Mouse (Mus musculus) heart, embryonic 16.5 days (tissue): ENCODE data around the gene Stim1. TPM values are rescaled to one million over a fixed set of nuclear protein-coding genes. Genes with fewer than 3 reads are reported as not detected.

Experiments used
- ATAC-seq: fragments of 200-750 bp; cut with Nextera tagmentation; replicated peaks from 2 replicates; pipeline ENCODE4 v1.8.0; 2017; ENCODE audit warnings: moderate number of reproducible peaks; ENCODE audit not compliant: insufficient read depth, low FRiP score; ENCODE audit errors: extremely low read depth
- H3K27ac ChIP-seq: fragments of 300-500 bp; sonication (generic); 2 replicates; pipeline ENCODE4 v1.5.1; 2014; ENCODE audit warnings: mild to moderate bottlenecking, low read length, control low read depth, moderate library complexity
- H3K27me3 ChIP-seq: fragments of 300-500 bp; sonication (generic); 2 replicates; pipeline ENCODE4 v1.6.1; 2014; ENCODE audit warnings: low read length, mixed read lengths; ENCODE audit not compliant: control insufficient read depth, insufficient read depth
- H3K36me3 ChIP-seq: fragments of 300-500 bp; sonication (generic); 2 replicates; pipeline ENCODE4 v1.6.1; 2014; ENCODE audit not compliant: control insufficient read depth, insufficient read depth
- H3K4me1 ChIP-seq: fragments of 300-500 bp; sonication (generic); 2 replicates; pipeline ENCODE4 v1.6.1; 2014; ENCODE audit warnings: low read length, mixed read lengths; ENCODE audit not compliant: control insufficient read depth, insufficient read depth
- H3K4me2 ChIP-seq: fragments of 300-500 bp; sonication (generic); 2 replicates; pipeline ENCODE4 v1.6.1; 2014; ENCODE audit warnings: low read depth, mild to moderate bottlenecking, control low read depth, low read length
- H3K4me3 ChIP-seq: fragments of 300-500 bp; sonication (generic); 2 replicates; pipeline ENCODE4 v1.5.1; 2014; ENCODE audit warnings: mild to moderate bottlenecking, control low read depth, low read length
- H3K9ac ChIP-seq: fragments of 300-500 bp; sonication (generic); 2 replicates; pipeline ENCODE4 v1.6.1; 2014; ENCODE audit warnings: low read length, control low read depth
- H3K9me3 ChIP-seq: fragments of 300-500 bp; sonication (generic); replicated peaks from 2 replicates; pipeline ENCODE4 v1.6.1; 2016; ENCODE audit warnings: low read length; ENCODE audit not compliant: control insufficient read depth
- WGBS: fragments of 180-500 bp; shearing (Covaris S2); extraction: QIAGEN DNeasy Blood & Tissue Kit; methylation state at CpG from one replicate; pipeline ENCODE4 v1.1.7; 2014; 5-methylcytosine and 5-hydroxymethylcytosine counted together
- polyA plus RNA-seq: library from polyadenylated mRNA; unstranded; fragments of >200 nt; fragmentation: Nextera tagmentation; extraction: Ambion mirVana; gene quantifications from 2 replicates; pipeline ENCODE4 v1.2.1, GENCODE M21; 2015

The Stim1 gene
- polyA plus RNA-seq, 1 experiment from 2014 or later = 18.5 TPM

- Histone ChIP-seq H3K27me3 (no peaks in the 10 kb centered on the region), H3K9me3 (no peaks in the 10 kb centered on the region), H3K36me3 (no peaks in the 10 kb centered on the region), H3K4me2 (no peak overlapping the region), H3K27ac (no peak overlapping the region), H3K4me3 (no peak overlapping the region), H3K4me1 (no peaks in the 10 kb centered on the region), H3K9ac (no peak overlapping the region)
- no peak for ATAC-seq
Observed at GRCm38 (mm10) chr7:102326323-102326722, 58.7 kb downstream of the Stim1 start.

GRCm38 (mm10) chr7:102330270-102330669 lies 62.7 kb downstream of the Stim1 start:
- Histone ChIP-seq H3K27ac (no peak overlapping the region), H3K4me2 (no peak overlapping the region), H3K36me3 (no peaks in the 10 kb centered on the region), H3K9me3 (no peaks in the 10 kb centered on the region), H3K9ac (no peak overlapping the region), H3K4me1 (peaks cover 10% of the 10 kb centered on the region), H3K27me3 (no peaks in the 10 kb centered on the region), H3K4me3 (no peak overlapping the region)
- no peak for ATAC-seq
- WGBS = 87% methylated on average over 5 of the region's 5 CpGs

DNA sequence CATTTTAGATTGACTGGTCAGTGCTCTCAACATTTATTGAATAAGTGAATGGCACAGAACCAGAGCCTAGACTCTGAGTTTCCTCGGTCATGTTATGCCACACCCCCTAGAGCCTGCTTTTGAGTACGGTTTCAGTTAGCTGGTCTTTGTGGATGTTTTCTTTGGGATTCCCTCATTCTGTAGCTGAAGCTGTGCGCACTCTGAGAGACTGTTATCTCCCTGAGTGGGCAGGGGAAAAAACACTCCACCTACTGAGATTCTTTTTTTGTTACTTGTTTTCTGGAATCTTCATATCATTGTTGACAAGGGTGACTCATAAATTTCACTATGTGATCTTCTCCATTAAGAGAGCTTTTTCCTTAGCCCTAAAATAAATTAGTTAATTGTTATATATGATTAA lies 63.9 kb downstream of the Stim1 start:
- 49% methylated on average over 3 of the region's 3 CpGs for WGBS

GRCm38 (mm10) chr7:102333741-102334140 lies 66.1 kb downstream of the Stim1 start:
- Histone ChIP-seq H3K9me3 (no peaks in the 10 kb centered on the region), H3K4me1 (peaks cover 13% of the 10 kb centered on the region), H3K36me3 (no peaks in the 10 kb centered on the region), H3K27ac (peak overlapping the region; percentile 58), H3K4me2 (no peak overlapping the region), H3K9ac (no peak overlapping the region), H3K4me3 (no peak overlapping the region), H3K27me3 (no peaks in the 10 kb centered on the region)
- WGBS = 11% methylated on average over 4 of the region's 4 CpGs
- peak; percentile 74 for ATAC-seq

More for the DNA sequence above, 63.9 kb downstream of the Stim1 start:
- no peak overlapping the region for H3K4me2 ChIP-seq
- peaks cover 10% of the 10 kb centered on the region for H3K4me1 ChIP-seq
- H3K9ac ChIP-seq = no peak overlapping the region
- no peaks in the 10 kb centered on the region for H3K36me3 ChIP-seq
- no peaks in the 10 kb centered on the region for H3K27me3 ChIP-seq
- no peak for ATAC-seq
- no peak overlapping the region for H3K27ac ChIP-seq
- H3K9me3 ChIP-seq = no peaks in the 10 kb centered on the region
- H3K4me3 ChIP-seq = no peak overlapping the region

GRCm38 (mm10) chr7:102337326-102337725 lies 69.7 kb downstream of the Stim1 start:
- Histone ChIP-seq H3K9me3 (no peaks in the 10 kb centered on the region), H3K4me1 (peaks cover 11% of the 10 kb centered on the region), H3K27ac (peak overlapping the region; percentile 7), H3K4me3 (no peak overlapping the region), H3K27me3 (no peaks in the 10 kb centered on the region), H3K36me3 (no peaks in the 10 kb centered on the region), H3K4me2 (no peak overlapping the region), H3K9ac (no peak overlapping the region)
- WGBS = 93% methylated on average over 5 of the region's 5 CpGs
- no peak for ATAC-seq

DNA sequence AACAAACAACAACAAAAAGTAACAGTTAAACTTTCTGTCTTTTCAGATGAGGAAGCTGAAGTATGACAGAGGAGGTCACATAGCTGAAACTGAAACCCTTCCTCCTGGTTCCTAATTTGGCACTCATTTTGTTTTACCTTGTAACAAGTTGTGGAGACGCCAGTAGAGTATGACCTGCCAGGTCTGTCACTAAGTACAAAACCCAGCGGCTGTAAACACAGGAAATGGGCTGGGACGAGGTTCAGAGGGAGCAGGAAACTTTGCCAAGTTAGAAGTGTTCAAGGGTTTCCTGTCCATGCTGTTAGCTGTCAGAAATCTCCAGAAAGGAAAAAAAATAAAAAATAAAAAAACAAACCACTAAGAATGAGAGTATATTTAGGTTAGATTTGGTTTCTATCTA lies 70.3 kb downstream of the Stim1 start:
- ATAC-seq = peak; percentile 81
- Histone ChIP-seq H3K36me3 (no peaks in the 10 kb centered on the region), H3K4me3 (no peak overlapping the region), H3K9me3 (no peaks in the 10 kb centered on the region), H3K27me3 (no peaks in the 10 kb centered on the region), H3K4me1 (peaks cover 11% of the 10 kb centered on the region), H3K4me2 (no peak overlapping the region), H3K27ac (peak overlapping the region; percentile 7), H3K9ac (no peak overlapping the region)
- 11% methylated on average over 3 of the region's 3 CpGs for WGBS

DNA sequence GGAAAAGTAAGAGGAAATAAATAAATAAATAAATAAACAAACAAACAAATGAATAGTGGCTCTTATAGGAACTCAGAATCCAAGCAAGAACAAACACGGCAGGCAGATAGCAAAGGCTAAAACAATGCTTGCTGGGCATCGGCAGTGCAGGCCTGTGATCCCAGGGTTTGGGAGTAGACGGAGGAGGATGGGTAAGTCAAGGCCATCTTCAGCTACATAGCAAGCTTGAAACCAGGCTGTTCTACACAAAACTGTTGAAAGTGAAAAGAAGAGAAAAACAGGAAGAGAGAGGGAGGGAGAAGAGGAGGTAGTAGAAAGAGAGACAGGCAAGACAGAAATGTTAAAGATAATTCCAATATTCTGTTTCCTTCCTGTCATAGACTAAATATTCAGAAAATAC lies 71.3 kb downstream of the Stim1 start:
- H3K36me3 ChIP-seq = no peaks in the 10 kb centered on the region
- no peak overlapping the region for H3K4me2 ChIP-seq
- H3K9me3 ChIP-seq = no peaks in the 10 kb centered on the region
- 76% methylated on average over 3 of the region's 3 CpGs for WGBS
- peaks cover 5% of the 10 kb centered on the region for H3K4me1 ChIP-seq
- no peak overlapping the region for H3K4me3 ChIP-seq
- no peak for ATAC-seq
- no peak overlapping the region for H3K9ac ChIP-seq
- no peaks in the 10 kb centered on the region for H3K27me3 ChIP-seq
- H3K27ac ChIP-seq = no peak overlapping the region

DNA sequence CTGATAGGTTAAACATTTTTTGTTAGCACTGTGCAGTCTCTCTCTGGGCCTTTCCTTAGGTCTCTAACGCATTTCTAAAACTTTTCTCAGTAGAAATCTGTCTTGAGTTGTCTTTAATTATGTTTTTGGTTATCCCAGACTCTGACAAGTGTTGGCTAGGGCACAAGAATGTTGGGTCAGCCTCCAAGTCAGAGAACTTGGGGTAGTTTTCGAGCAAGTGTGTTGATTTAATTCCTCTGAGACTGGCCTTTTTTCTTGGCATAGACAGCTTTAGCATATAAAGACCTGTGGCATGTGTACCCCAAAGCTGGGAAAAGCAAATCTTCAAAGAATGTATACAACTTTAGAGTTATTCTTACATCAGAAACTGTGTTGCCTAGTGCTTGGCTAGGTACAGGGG lies 78.3 kb downstream of the Stim1 start:
- Histone ChIP-seq H3K27me3 (no peaks in the 10 kb centered on the region), H3K27ac (no peak overlapping the region), H3K9me3 (no peaks in the 10 kb centered on the region), H3K9ac (no peak overlapping the region), H3K4me2 (no peak overlapping the region), H3K36me3 (no peaks in the 10 kb centered on the region), H3K4me3 (no peak overlapping the region), H3K4me1 (no peaks in the 10 kb centered on the region)
- WGBS = 60% methylated on average over 2 of the region's 2 CpGs
- ATAC-seq = no peak

- 68% methylated on average over 3 of the region's 3 CpGs for WGBS
- H3K4me2 ChIP-seq = no peak overlapping the region
- no peaks in the 10 kb centered on the region for H3K4me1 ChIP-seq
- no peak for ATAC-seq
- H3K9me3 ChIP-seq = no peaks in the 10 kb centered on the region
- H3K27me3 ChIP-seq = no peaks in the 10 kb centered on the region
- no peak overlapping the region for H3K27ac ChIP-seq
- no peak overlapping the region for H3K4me3 ChIP-seq
- H3K36me3 ChIP-seq = no peaks in the 10 kb centered on the region
- H3K9ac ChIP-seq = no peak overlapping the region
Observed at GRCm38 (mm10) chr7:102347327-102347726, 79.7 kb downstream of the Stim1 start.

GRCm38 (mm10) chr7:102348681-102349080 lies 81.1 kb downstream of the Stim1 start:
- WGBS = 78% methylated on average over 2 of the region's 2 CpGs

More at GRCm38 (mm10) chr7:102348681-102349080, 81.1 kb downstream of the Stim1 start:
- H3K36me3 ChIP-seq = no peaks in the 10 kb centered on the region
- no peak overlapping the region for H3K9ac ChIP-seq
- H3K27me3 ChIP-seq = no peaks in the 10 kb centered on the region
- H3K9me3 ChIP-seq = no peaks in the 10 kb centered on the region
- no peak overlapping the region for H3K4me2 ChIP-seq
- H3K27ac ChIP-seq = no peak overlapping the region
- no peaks in the 10 kb centered on the region for H3K4me1 ChIP-seq
- ATAC-seq = no peak
- no peak overlapping the region for H3K4me3 ChIP-seq
